Mouse (Mus musculus) liver, embryonic 14.5 days (tissue): ENCODE results near the gene Pebp1. TPM values are rescaled to one million over a fixed set of nuclear protein-coding genes. Genes with fewer than 3 reads are reported as not detected.

Experiments used
- ATAC-seq: fragments of 200-750 bp; cut with Nextera tagmentation; 2 replicates; pipeline ENCODE4 v1.8.0; 2017; ENCODE audit warnings: moderate number of reproducible peaks, mild to moderate bottlenecking, moderate library complexity; ENCODE audit not compliant: insufficient read depth
- DNase-seq, 3 experiments: peaks; one replicate each; pipeline ENCODE4 v3.0.0-alpha.2; 2012 to 2013; ENCODE audit warnings: low read depth in 3 of 3, low spot score in 3 of 3
- H3K27ac ChIP-seq: fragments of 300-500 bp; sonication (generic); 2 replicates; pipeline ENCODE4 v1.5.1; 2014; ENCODE audit warnings: moderate library complexity, mild to moderate bottlenecking, control low read depth, inconsistent platforms
- H3K27me3 ChIP-seq: fragments of 300-500 bp; sonication (generic); 2 replicates; pipeline ENCODE4 v1.6.1; 2014; ENCODE audit warnings: mild to moderate bottlenecking, low read length, moderate library complexity; ENCODE audit not compliant: control insufficient read depth, insufficient read depth
- H3K36me3 ChIP-seq: fragments of 300-500 bp; sonication (generic); replicated peaks from 2 replicates; pipeline ENCODE4 v1.6.1; 2014; ENCODE audit warnings: low read depth; ENCODE audit not compliant: control insufficient read depth, insufficient read depth
- H3K4me1 ChIP-seq, 2 experiments: fragments of 200-500 bp in 1 of 2; fragments of 300-500 bp in 1 of 2; sonication (generic) in 1 of 2; replicated peaks; 2 replicates each; pipeline ENCODE4 v1.6.1; 2012 to 2014; ENCODE audit warnings: antibody characterized with exemption in 1 of 2, inconsistent platforms in 1 of 2, low read length in 1 of 2; ENCODE audit not compliant: control insufficient read depth in 2 of 2, insufficient read depth in 2 of 2
- H3K4me2 ChIP-seq: fragments of 300-500 bp; sonication (generic); 2 replicates; pipeline ENCODE4 v1.6.1; 2014; ENCODE audit warnings: low read depth, mild to moderate bottlenecking, control low read depth, moderate library complexity
- H3K4me3 ChIP-seq, 2 experiments: fragments of 200-500 bp in 1 of 2; fragments of 300-500 bp in 1 of 2; sonication (generic) in 1 of 2; 2 replicates each; pipeline ENCODE4 v1.5.1; 2012 to 2014; ENCODE audit warnings: low read depth in 2 of 2, low read length in 2 of 2, mild to moderate bottlenecking in 2 of 2, control low read depth in 1 of 2, inconsistent platforms in 1 of 2, moderate library complexity in 1 of 2; ENCODE audit not compliant: insufficient read depth in 1 of 2
- H3K9ac ChIP-seq: fragments of 300-500 bp; sonication (generic); replicated peaks from 2 replicates; pipeline ENCODE4 v1.6.1; 2014; ENCODE audit warnings: mild to moderate bottlenecking, control low read depth, moderate library complexity
- H3K9me3 ChIP-seq: fragments of 300-500 bp; sonication (generic); 2 replicates; pipeline ENCODE4 v1.6.1; 2016; ENCODE audit warnings: low read length, mixed read lengths; ENCODE audit not compliant: control insufficient read depth
- CTCF ChIP-seq: IDR thresholded peaks from 2 replicates; pipeline ENCODE4 v1.5.1; 2016; ENCODE audit warnings: antibody characterized with exemption, low read depth, control low read depth
- EP300 ChIP-seq: IDR thresholded peaks from 2 replicates; pipeline ENCODE4 v1.6.1; 2016; ENCODE audit warnings: antibody characterized with exemption, low read depth
- WGBS: fragments of 180-500 bp; shearing (Covaris S2); extraction: QIAGEN DNeasy Blood & Tissue Kit; methylation state at CpG from one replicate; pipeline ENCODE4 v1.1.7; 2014; ENCODE audit not compliant: insufficient replicate concordance; 5-methylcytosine and 5-hydroxymethylcytosine counted together
- polyA plus RNA-seq, 2 experiments: library from polyadenylated mRNA; depleted of rRNA in 1 of 2; stranded (reverse) in 1 of 2; unstranded in 1 of 2; fragments of >200 nt; fragmentation: Nextera tagmentation in 1 of 2; extraction: Ambion mirVana in 1 of 2; gene quantifications; 2 replicates each; pipeline versions ENCODE4 v1.2.1 to v1.2.3; 2012 to 2014

Gene Pebp1
- polyA plus RNA-seq, 2 experiments, result 165 to 194 TPM

DNA sequence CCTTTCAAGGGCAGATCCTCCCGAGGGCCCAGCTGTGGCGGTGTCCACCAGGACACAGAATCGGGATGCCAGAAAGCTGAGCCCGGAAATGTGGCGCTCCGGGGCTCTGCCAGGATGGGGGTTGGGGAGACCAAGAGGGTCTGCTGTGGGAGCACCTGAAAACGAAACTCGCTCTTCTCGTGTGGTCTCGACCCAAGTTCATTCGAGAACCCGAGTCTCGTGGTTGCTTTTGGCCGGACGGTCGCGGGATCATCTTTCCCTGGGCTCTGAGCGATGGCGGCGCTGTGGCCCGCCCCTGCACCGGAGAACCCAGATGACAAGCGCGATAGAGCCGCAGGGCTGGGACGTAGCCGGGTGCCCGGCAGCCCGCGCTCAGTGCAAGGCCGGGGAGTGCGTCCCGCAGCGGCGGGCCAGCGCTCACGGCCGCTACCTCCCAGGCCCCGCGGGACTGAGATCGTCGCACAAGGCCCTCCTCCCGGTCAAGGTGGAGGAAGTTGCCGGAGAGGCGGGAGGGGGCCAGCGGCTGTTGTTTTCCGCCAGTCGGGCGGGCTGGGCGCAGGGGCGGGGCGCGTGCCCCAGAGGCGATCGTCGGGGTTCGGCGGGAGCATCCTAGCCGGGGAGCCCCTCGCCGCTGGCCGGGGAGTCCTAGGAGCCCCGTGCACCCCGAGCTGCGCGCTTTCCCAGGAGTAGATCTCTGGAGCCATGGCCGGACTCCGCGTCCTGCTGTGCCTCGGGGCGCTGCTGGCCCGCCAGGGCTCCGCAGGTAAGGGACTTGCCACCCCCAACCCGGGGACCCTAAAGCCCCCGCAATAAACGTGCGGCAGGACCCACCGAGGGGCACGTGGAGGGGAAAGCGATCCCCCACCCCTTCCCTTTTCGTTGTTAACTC is 31.6 kb upstream of the Pebp1 start, which contains the start of gene Vsig10:
Gene Vsig10 (plus strand): TSS at position 343 of the 889 bp plus-strand sequence.
- H3K27ac ChIP-seq, result no peak within 1 kb of the TSS

GRCm38 (mm10) chr5:117314587-117315428 is 27.4 kb upstream of the Pebp1 start:
- no peak for TF ChIP-seq CTCF
- TF ChIP-seq EP300, result no peak
- DNase-seq (no peak), ATAC-seq (no peak)
- Histone ChIP-seq H3K27me3 (peaks cover 28% of the 10 kb centered on the region), H3K9ac (no peak overlapping the region), H3K36me3 (no peaks in the 10 kb centered on the region), H3K4me3 (no peak overlapping the region), H3K4me1 (peaks cover 0 to 7% of the 10 kb centered on the region in 2 experiments; a peak in 2 of 4 replicates), H3K9me3 (no peaks in the 10 kb centered on the region), H3K27ac (no peak overlapping the region), H3K4me2 (no peak overlapping the region)
- 27% methylated on average over 9 of the region's 9 CpGs for WGBS

More for the DNA sequence above, 31.6 kb upstream of the Pebp1 start, which contains the start of gene Vsig10:
- peaks cover 0 to 3% of the 10 kb centered on the region in 2 experiments; a peak in 2 of 4 replicates for H3K4me1 ChIP-seq
- 0 out of 2 replicates have a peak, but pooled peaks have one; percentile 7 for TF ChIP-seq CTCF
- no peak for TF ChIP-seq EP300
- H3K36me3 ChIP-seq, result no peaks in the 10 kb centered on the region
- no peaks in the 10 kb centered on the region for H3K9me3 ChIP-seq
- WGBS, result under 1% methylated on average over 77 of the region's 81 CpGs
- H3K9ac ChIP-seq, result peak within 1 kb of the TSS; percentile 20; the same call in 1 of the 2 replicates
- H3K4me3 ChIP-seq, result peak within 1 kb of the TSS; percentile 57 to 62
- peaks cover 42% of the 10 kb centered on the region for H3K27me3 ChIP-seq
- ATAC-seq (peak; percentile 56; the same call in 1 of the 2 replicates), DNase-seq (no peak)
- H3K4me2 ChIP-seq, result peak within 1 kb of the TSS; percentile 73

GRCm38 (mm10) chr5:117313909-117314308 is 26.5 kb upstream of the Pebp1 start:
- Histone ChIP-seq H3K4me1 (peaks cover 0 to 7% of the 10 kb centered on the region in 2 experiments; a peak in 2 of 4 replicates), H3K27ac (no peak overlapping the region), H3K4me2 (peak overlapping the region; percentile 58), H3K27me3 (peaks cover 19% of the 10 kb centered on the region), H3K36me3 (no peaks in the 10 kb centered on the region), H3K9ac (peak overlapping the region; percentile 6; the same call in 1 of the 2 replicates), H3K4me3 (peak overlapping the region; percentile 34 to 59; a peak in 3 of 4 replicates), H3K9me3 (no peaks in the 10 kb centered on the region)
- DNase-seq (no peak), ATAC-seq (no peak)
- WGBS, result 29% methylated on average over 10 of the region's 10 CpGs
- TF ChIP-seq CTCF (no peak), EP300 (no peak)

DNA sequence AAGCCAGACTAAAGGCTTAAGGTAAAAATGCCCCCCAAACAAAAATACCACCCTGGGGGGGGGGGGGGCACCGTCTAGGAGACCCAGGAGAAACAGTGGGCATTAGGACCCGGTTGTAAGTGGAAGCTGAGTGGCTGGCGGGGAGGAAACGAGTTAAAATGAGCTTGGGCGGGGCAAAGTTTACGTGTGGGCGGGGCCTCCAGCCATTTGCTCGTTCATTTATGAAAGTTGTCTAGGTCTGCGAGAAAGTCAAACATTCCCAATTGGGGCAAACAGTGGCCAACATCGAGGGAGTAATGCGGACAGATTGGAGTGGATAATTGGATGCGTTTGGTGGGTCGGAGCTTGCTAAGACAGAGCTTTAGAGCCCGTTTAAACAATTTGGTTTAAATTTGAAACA is 26.0 kb upstream of the Pebp1 start:
- Histone ChIP-seq H3K4me3 (peak overlapping the region; percentile 34 to 59; a peak in 3 of 4 replicates), H3K36me3 (no peaks in the 10 kb centered on the region), H3K27ac (no peak overlapping the region), H3K4me1 (peaks cover 0 to 7% of the 10 kb centered on the region in 2 experiments; a peak in 2 of 4 replicates), H3K9ac (peak overlapping the region; percentile 6; the same call in 1 of the 2 replicates), H3K9me3 (no peaks in the 10 kb centered on the region), H3K27me3 (peaks cover 14% of the 10 kb centered on the region), H3K4me2 (peak overlapping the region; percentile 58)
- DNase-seq (peak in 2 of 3 experiments; percentile 24 to 41), ATAC-seq (no peak)
- TF ChIP-seq EP300 (no peak), CTCF (no peak)
- WGBS, result 12% methylated on average over 14 of the region's 14 CpGs
